Comparison of ENCODE assay signal across 10 mouse cellular contexts in the genomic region with DNA sequence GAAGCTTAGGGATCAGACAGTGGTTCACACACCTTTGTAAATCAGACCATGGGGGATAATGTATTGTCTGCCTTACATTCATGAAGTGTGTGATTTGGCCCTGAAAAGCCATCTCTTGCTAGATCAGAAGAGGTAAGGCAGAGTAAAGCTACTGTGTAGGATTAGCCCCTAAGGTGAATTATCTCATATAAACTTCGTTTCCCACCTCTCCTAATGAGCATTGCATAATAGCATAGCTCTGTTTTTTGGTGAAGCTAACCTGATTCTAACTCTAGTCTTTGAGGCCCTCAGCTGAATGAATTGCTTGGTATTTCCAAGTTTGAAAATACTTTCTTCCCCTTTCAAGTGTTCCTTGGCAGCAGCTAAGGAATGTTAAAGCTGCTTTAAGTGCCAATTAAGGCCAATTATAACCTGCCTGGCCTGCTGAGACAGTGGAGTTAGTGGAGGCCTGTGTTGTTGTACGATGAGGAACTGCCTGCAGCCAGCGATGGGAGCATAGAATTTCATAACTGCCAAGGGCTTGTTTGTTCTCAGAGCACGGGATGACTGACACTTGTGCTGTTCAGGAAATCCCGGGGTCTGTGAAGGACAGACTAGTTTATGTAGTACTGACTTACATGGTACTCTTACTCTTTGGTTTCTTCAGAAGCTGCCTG. TPM values are rescaled to one million over a fixed set of nuclear protein-coding genes. Genes with fewer than 3 reads are reported as not detected.
A peak's percentile ranks its signal among the peaks of the same experiment; 100 is the strongest.
DNase-seq lines count a peak whose midpoint lies in the region; ATAC-seq and TF ChIP-seq lines count a peak whose summit lies in the region.
"Had no signal": no experiment of that assay in that cellular context is flagged by ENCODE, and none has a peak within 500 bp of the region (broad histone marks: within the 10 kb centered on the region; RNA-seq: fewer than 3 reads in every experiment).

No protein-coding gene starts in this region.

- ATAC-seq in intestine, embryonic 14.5 days (replicated peaks; ENCODE audit: low FRiP score, low TSS enrichment, low read depth), result no peak
- ATAC-seq in intestine, embryonic 15.5 days, result no peak
- 0 out of 2 replicates have a peak, but pooled peaks have one; percentile 28 for ATAC-seq in hindbrain, postnatal 0 days
- peak; percentile 45; the same call in 1 of the 2 replicates for ATAC-seq in midbrain, embryonic 12.5 days (ENCODE audit: low FRiP score, low read depth)

- 32% methylated on average over 5 of the region's 5 CpGs for WGBS in intestine, embryonic 14.5 days
- WGBS in intestine, embryonic 15.5 days, result 26% methylated on average over 5 of the region's 5 CpGs
- WGBS in hindbrain, postnatal 0 days, result 24% methylated on average over 5 of the region's 5 CpGs
- WGBS in midbrain, embryonic 12.5 days, result 16% methylated on average over 5 of the region's 5 CpGs

- 0 out of 2 replicates have a peak overlapping the region, but pooled peaks have one; percentile 5 for H3K27ac ChIP-seq in intestine, embryonic 14.5 days (ENCODE audit: low read depth)
- no peak overlapping the region for H3K27ac ChIP-seq in intestine, embryonic 15.5 days
- H3K27ac ChIP-seq in hindbrain, postnatal 0 days, result peak overlapping the region; percentile 3; the same call in 1 of the 2 replicates
- 0 out of 2 replicates have a peak overlapping the region, but pooled peaks have one; percentile 30 for H3K27ac ChIP-seq in midbrain, embryonic 12.5 days (replicated peaks)
- H3K27ac ChIP-seq: stomach, embryonic 15.5 days had no signal

- no peak for TF ChIP-seq CTCF in hindbrain, postnatal 0 days (IDR thresholded peaks at IDR 0.05; ENCODE audit: low read depth)

- H3K4me1 ChIP-seq in intestine, embryonic 14.5 days (replicated peaks; ENCODE audit: control insufficient read depth, insufficient read depth, low read length), result peaks cover 4% of the 10 kb centered on the region; the same call in 1 of the 2 replicates
- H3K4me1 ChIP-seq in intestine, embryonic 15.5 days (replicated peaks), result peaks cover 6% of the 10 kb centered on the region; the same call in 1 of the 2 replicates
- peaks cover 8% of the 10 kb centered on the region; the same call in 1 of the 2 replicates for H3K4me1 ChIP-seq in hindbrain, postnatal 0 days (ENCODE audit: insufficient read depth, low read length)
- H3K4me1 ChIP-seq in midbrain, embryonic 12.5 days, result peaks cover 50% of the 10 kb centered on the region

- no peak overlapping the region for H3K4me3 ChIP-seq in intestine, embryonic 14.5 days (ENCODE audit: low read depth, low read length)
- H3K4me3 ChIP-seq in intestine, embryonic 15.5 days (replicated peaks), result no peak overlapping the region
- no peak overlapping the region for H3K4me3 ChIP-seq in hindbrain, postnatal 0 days (ENCODE audit: low read length)
- no peak overlapping the region for H3K4me3 ChIP-seq in midbrain, embryonic 12.5 days
- H3K4me3 ChIP-seq: stomach, embryonic 15.5 days had no signal

- H3K9me3 ChIP-seq in intestine, embryonic 14.5 days (ENCODE audit: control insufficient read depth, low read length), result no peaks in the 10 kb centered on the region
- no peaks in the 10 kb centered on the region for H3K9me3 ChIP-seq in intestine, embryonic 15.5 days
- no peaks in the 10 kb centered on the region for H3K9me3 ChIP-seq in hindbrain, postnatal 0 days (ENCODE audit: low read length)
- H3K9me3 ChIP-seq in midbrain, embryonic 12.5 days, result no peaks in the 10 kb centered on the region
- H3K9me3 ChIP-seq: stomach, embryonic 15.5 days had no signal

- H3K36me3 ChIP-seq in intestine, embryonic 14.5 days (ENCODE audit: control insufficient read depth, insufficient read depth, low read length), result no peaks in the 10 kb centered on the region
- H3K36me3 ChIP-seq in intestine, embryonic 15.5 days, result no peaks in the 10 kb centered on the region
- no peaks in the 10 kb centered on the region for H3K36me3 ChIP-seq in hindbrain, postnatal 0 days (ENCODE audit: insufficient read depth, low read length)
- no peaks in the 10 kb centered on the region for H3K36me3 ChIP-seq in midbrain, embryonic 12.5 days
- H3K36me3 ChIP-seq: stomach, embryonic 15.5 days had no signal

- no peak overlapping the region for H3K4me2 ChIP-seq in intestine, embryonic 14.5 days (ENCODE audit: low read length)
- no peak overlapping the region for H3K4me2 ChIP-seq in intestine, embryonic 15.5 days (replicated peaks)
- no peak overlapping the region for H3K4me2 ChIP-seq in hindbrain, postnatal 0 days (ENCODE audit: low read depth, low read length)
- no peak overlapping the region for H3K4me2 ChIP-seq in midbrain, embryonic 12.5 days (replicated peaks)
- H3K4me2 ChIP-seq: stomach, embryonic 15.5 days had no signal

- H3K27me3 ChIP-seq in intestine, embryonic 14.5 days (replicated peaks; ENCODE audit: control insufficient read depth, insufficient read depth, low read length), result no peaks in the 10 kb centered on the region
- no peaks in the 10 kb centered on the region for H3K27me3 ChIP-seq in intestine, embryonic 15.5 days (replicated peaks)
- H3K27me3 ChIP-seq in hindbrain, postnatal 0 days (ENCODE audit: insufficient read depth, low read length), result no peaks in the 10 kb centered on the region
- no peaks in the 10 kb centered on the region for H3K27me3 ChIP-seq in midbrain, embryonic 12.5 days
- H3K27me3 ChIP-seq: stomach, embryonic 15.5 days had no signal

- H3K9ac ChIP-seq in intestine, embryonic 14.5 days (ENCODE audit: low read length), result no peak overlapping the region
- H3K9ac ChIP-seq in intestine, embryonic 15.5 days, result no peak overlapping the region
- H3K9ac ChIP-seq in hindbrain, postnatal 0 days (replicated peaks; ENCODE audit: low read length), result no peak overlapping the region
- no peak overlapping the region for H3K9ac ChIP-seq in midbrain, embryonic 12.5 days (replicated peaks)
- H3K9ac ChIP-seq: stomach, embryonic 15.5 days had no signal

- no peak for DNase-seq in intestine, embryonic 14.5 days (ENCODE audit: low spot score)
- peak; percentile 32 for DNase-seq in embryo, embryonic 11 days
- no peak for DNase-seq in hindbrain, postnatal 0 days (ENCODE audit: low spot score)
- DNase-seq in adrenal gland, postnatal 4 days (ENCODE audit: low spot score in 2 of 2), result no peak
- no peak for DNase-seq in left cerebral cortex, adult 9 months (ENCODE audit: low spot score in 2 of 2)
- no peak for DNase-seq in layer of hippocampus, postnatal 10 days (ENCODE audit: low spot score in 2 of 2)
- DNase-seq: cerebellum, postnatal 25 days had no signal

RNA-seq across cellular contexts. Expression of a gene that starts 56.2 kb away (rescaled TPM):
- 212 and 232 TPM in 2 replicates for polyA plus RNA-seq in intestine, embryonic 14.5 days (2014; fragmentation: Nextera tagmentation; extraction: Ambion mirVana)
- 211 and 224 TPM in 2 replicates for polyA plus RNA-seq in intestine, embryonic 15.5 days (2015; fragmentation: Nextera tagmentation; extraction: Ambion mirVana)
- 101 and 105 TPM in 2 replicates for total RNA-seq in hindbrain, postnatal 0 days (2014; rRNA removed)
- 233 and 235 TPM in 2 replicates for polyA plus RNA-seq in hindbrain, postnatal 0 days (2015; fragmentation: Nextera tagmentation; extraction: Ambion mirVana)
- 289 and 291 TPM in 2 replicates for polyA plus RNA-seq in midbrain, embryonic 12.5 days (2016; fragmentation: Nextera tagmentation; extraction: Ambion mirVana)
- total RNA-seq in adrenal gland, postnatal 4 days (2021), result 100 to 1,000 TPM; 153 to 159 TPM
- total RNA-seq in layer of hippocampus, postnatal 10 days (2021), result 100 to 1,000 TPM; 137 to 148 TPM

Comparison
In these comparisons a context has a peak if more than half of its experiments do, and no peak if none do; other contexts are left out.
1. ATAC-seq: peak in hindbrain, postnatal 0 days (single experiment) and midbrain, embryonic 12.5 days (single experiment); none in intestine, embryonic 14.5 days (single experiment) and intestine, embryonic 15.5 days (single experiment).